Mouse (Mus musculus) small intestine, adult 2 months (tissue): ENCODE results near the gene Etnk2. TPM values are rescaled to one million over a fixed set of nuclear protein-coding genes. Genes with fewer than 3 reads are reported as not detected.
A peak's percentile ranks its signal among the peaks of the same experiment; 100 is the strongest.

Source experiments
- H3K27ac ChIP-seq: fragments of 200-500 bp; 2 replicates; pipeline ENCODE4 v1.5.1; 2012; ENCODE audit warnings: low read depth, low read length, control low read depth, inconsistent platforms; ENCODE audit not compliant: insufficient read depth
- H3K27me3 ChIP-seq: fragments of 200-500 bp; 2 replicates; pipeline ENCODE4 v1.6.1; 2012; ENCODE audit warnings: mild to moderate bottlenecking, moderate library complexity, low read length, inconsistent platforms; ENCODE audit not compliant: control insufficient read depth, insufficient read depth
- H3K36me3 ChIP-seq: fragments of 200-500 bp; 2 replicates; pipeline ENCODE4 v1.6.1; 2012; ENCODE audit warnings: mild to moderate bottlenecking, low read length, control low read depth, inconsistent platforms; ENCODE audit not compliant: control insufficient read depth, insufficient read depth
- H3K4me1 ChIP-seq: fragments of 200-500 bp; 2 replicates; pipeline ENCODE4 v1.6.1; 2012; ENCODE audit warnings: low read length, inconsistent platforms, mixed read lengths; ENCODE audit not compliant: control insufficient read depth, insufficient read depth, insufficient read length
- H3K4me3 ChIP-seq: fragments of 200-500 bp; 2 replicates; pipeline ENCODE4 v1.5.1; 2012; ENCODE audit warnings: low read depth, mild to moderate bottlenecking, control low read depth, inconsistent platforms, low read length, moderate library complexity
- CTCF ChIP-seq: fragments of 200-500 bp; IDR thresholded peaks from 2 replicates; pipeline ENCODE4 v1.5.1; 2012; ENCODE audit warnings: low read depth, mild to moderate bottlenecking, control low read depth, inconsistent platforms, low read length, moderate library complexity, mixed read lengths; ENCODE audit not compliant: insufficient replicate concordance, insufficient read length; ENCODE audit errors: extremely low read depth
- POLR2A ChIP-seq: fragments of 200-500 bp; IDR thresholded peaks from 2 replicates; pipeline ENCODE4 v1.6.1; 2012; ENCODE audit warnings: low read depth, mild to moderate bottlenecking, control low read depth, inconsistent platforms, low read length, moderate library complexity
- WGBS: fragments of 180-500 bp; shearing (Covaris S2); methylation state at CpG from one replicate; pipeline ENCODE4 v1.1.7; 2018; 5-methylcytosine and 5-hydroxymethylcytosine counted together
- polyA plus RNA-seq: library from polyadenylated mRNA; depleted of rRNA; stranded (reverse); fragments of >200 nt; gene quantifications from 2 replicates; pipeline ENCODE4 v1.2.3, GENCODE M21; 2012

Etnk2 gene
- polyA plus RNA-seq, 1 experiment, result 1.0 TPM

DNA sequence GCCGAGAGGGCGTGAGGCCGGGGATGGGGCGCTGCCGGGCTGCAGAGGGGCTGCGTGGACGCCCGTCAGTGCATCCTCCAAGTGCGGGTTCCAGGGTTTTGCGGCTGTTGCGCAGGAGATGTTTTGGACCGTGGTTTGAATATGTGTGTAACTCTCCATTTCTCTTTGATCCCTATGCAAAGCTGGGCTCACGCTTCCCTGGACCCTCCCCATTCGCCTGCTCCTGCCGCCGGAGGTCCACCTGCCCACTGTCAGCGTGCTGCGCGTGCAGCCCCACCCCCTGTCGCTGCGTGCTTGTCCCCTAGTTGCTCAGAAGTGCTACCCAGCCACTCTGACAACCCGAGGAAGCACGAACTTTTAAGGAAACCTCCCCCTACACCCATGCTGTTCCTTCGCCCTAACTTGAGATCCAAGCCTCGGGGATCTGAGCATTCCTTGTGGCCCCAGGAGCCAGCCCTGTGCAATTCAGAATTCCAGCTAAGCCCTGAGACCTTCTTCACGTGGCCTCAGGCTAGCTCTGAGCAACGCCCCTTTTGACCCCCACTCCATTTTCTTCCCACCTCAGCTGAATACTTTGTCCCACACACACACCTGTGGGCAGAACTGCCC, 754 bp downstream of the Etnk2 start:
- Histone ChIP-seq H3K27me3 (peaks cover 12% of the 10 kb centered on the region), H3K27ac (no peak overlapping the region), H3K36me3 (no peaks in the 10 kb centered on the region), H3K4me3 (peak overlapping the region; percentile 74), H3K4me1 (peaks cover 12% of the 10 kb centered on the region)
- 7% methylated on average over 27 of the region's 27 CpGs for WGBS
- TF ChIP-seq CTCF, result no peak
- no peak for TF ChIP-seq POLR2A

DNA sequence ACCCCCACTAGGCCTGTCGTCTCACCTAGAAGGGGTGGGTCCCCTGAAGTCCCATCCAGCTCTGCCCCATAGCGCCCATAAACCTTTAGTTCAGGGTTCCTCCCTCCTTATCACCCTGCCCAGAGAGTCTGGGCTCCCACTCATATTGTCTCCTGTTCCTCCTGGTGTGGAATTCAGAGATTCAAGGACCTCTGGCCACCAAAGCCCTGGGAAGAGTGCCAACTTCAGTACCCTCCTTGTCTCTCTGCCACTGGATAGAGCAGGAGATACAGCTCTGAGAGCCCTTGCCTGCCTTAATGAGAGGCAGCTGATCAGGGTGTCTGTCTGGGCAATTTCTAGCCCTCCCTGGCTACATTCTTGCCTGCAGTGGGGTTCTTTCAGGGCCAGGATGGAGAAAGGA, 1.5 kb downstream of the Etnk2 start:
- H3K27ac ChIP-seq, result no peak overlapping the region
- 72% methylated on average over 2 of the region's 2 CpGs for WGBS
- H3K36me3 ChIP-seq, result no peaks in the 10 kb centered on the region
- TF ChIP-seq CTCF (no peak), POLR2A (no peak)
- no peak overlapping the region for H3K4me3 ChIP-seq
- H3K4me1 ChIP-seq, result peaks cover 13% of the 10 kb centered on the region
- H3K27me3 ChIP-seq, result peaks cover 12% of the 10 kb centered on the region

DNA sequence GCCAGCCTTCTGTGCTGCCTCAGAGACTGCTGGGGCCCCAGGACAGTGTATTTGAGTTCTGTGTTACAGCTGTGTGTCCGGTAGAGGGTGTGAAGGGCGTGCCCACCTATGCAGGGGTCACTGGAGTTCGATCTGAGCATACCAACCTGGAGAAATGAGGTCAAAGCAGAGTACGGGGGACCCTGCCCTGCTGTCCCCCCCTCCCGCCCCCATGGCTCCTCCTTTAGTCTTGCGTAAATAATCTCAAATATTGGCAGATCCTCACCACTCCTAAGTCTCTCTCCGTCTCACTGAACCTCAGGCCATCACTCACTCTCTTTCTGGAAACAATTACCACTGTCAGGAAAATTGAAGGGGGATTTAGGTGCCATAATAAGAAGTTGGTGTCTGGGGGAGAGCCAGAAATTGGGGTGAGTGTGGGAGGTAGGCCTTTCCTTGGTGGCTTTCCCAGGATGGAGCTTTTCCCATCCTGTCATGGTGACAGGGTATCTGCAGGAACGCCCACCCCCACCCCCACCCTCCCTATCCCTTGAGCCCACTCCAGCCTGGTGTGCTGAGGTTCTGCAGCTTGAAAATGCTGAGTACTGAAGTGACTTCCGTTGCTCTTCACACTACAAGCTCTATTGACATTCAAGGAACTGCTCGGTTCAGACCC, 3.7 kb downstream of the Etnk2 start:
- no peak overlapping the region for H3K4me3 ChIP-seq
- WGBS, result 60% methylated on average over 10 of the region's 10 CpGs
- H3K4me1 ChIP-seq, result peaks cover 14% of the 10 kb centered on the region
- H3K36me3 ChIP-seq, result no peaks in the 10 kb centered on the region
- H3K27ac ChIP-seq, result no peak overlapping the region
- TF ChIP-seq CTCF, result no peak
- H3K27me3 ChIP-seq, result peaks cover 12% of the 10 kb centered on the region

DNA sequence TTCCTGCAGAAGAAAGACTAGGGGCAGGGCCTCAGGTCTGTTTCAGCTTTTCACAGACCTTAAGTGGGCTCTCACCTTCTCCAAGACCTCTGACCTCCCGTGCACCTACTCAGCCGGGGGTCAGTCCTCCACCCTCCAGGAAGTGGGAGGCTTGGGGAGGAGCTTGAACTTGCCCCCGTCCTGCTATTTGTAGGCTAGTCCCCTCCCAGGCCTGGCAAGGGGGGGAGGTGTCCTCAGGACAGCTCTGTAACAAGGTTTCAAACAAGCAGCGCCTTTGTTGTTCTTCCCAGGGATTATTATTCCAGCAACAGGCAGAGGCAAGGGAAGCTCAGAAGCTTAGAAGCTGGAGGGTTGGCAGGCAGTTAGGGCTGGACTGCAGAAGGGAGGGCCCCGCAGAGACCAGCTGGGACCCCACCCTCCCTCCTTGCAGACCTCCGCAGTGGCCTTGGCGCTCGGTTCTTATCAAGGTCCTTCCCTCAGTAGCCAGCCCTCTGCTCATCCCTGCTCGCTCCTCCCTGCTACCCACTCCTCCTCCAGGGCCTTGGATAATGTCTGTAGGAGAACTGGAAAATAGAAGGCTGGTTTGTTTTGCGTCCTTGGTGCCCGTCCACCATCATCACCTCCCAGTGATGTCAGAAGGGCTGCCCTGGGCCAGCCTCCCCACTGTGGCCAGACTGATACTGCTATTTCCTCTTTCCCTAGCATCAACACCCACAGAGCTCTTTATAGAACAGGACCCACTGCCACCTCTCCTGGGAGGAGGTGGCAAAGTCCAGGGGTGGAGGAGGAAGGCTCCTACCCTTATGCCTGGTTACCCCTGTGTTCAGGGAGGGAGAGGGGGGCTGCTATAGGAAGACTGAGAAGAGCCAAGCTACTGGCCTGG, 4.5 kb downstream of the Etnk2 start:
- Histone ChIP-seq H3K27me3 (peaks cover 12% of the 10 kb centered on the region), H3K4me3 (no peak overlapping the region), H3K4me1 (peaks cover 14% of the 10 kb centered on the region), H3K27ac (no peak overlapping the region), H3K36me3 (no peaks in the 10 kb centered on the region)
- TF ChIP-seq POLR2A (no peak), CTCF (no peak)
- WGBS, result 45% methylated on average over 11 of the region's 11 CpGs

DNA sequence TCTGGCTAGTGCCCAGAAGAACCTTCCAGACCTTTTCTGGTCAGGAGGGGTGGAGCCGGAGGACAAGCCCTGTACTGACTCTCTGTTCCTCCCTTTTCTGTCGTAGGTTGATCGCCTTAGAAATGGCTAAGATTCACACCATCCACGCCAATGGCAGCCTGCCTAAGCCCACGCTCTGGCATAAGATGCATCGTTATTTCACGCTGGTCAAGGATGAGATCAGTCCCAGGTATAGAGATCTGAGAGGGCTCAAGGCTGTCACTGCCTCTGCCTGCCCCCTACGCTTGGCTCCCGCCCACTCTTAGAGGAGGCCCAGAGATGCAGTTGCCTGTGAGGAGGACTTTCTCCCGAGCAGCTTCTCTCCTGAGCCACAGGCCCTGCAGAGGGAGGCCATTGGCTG, 5.3 kb downstream of the Etnk2 start:
- 87% methylated on average over 10 of the region's 10 CpGs for WGBS
- Histone ChIP-seq H3K4me3 (no peak overlapping the region), H3K27ac (no peak overlapping the region), H3K36me3 (no peaks in the 10 kb centered on the region), H3K4me1 (peaks cover 10% of the 10 kb centered on the region), H3K27me3 (peaks cover 10% of the 10 kb centered on the region)
- TF ChIP-seq CTCF, result no peak
- no peak for TF ChIP-seq POLR2A

DNA sequence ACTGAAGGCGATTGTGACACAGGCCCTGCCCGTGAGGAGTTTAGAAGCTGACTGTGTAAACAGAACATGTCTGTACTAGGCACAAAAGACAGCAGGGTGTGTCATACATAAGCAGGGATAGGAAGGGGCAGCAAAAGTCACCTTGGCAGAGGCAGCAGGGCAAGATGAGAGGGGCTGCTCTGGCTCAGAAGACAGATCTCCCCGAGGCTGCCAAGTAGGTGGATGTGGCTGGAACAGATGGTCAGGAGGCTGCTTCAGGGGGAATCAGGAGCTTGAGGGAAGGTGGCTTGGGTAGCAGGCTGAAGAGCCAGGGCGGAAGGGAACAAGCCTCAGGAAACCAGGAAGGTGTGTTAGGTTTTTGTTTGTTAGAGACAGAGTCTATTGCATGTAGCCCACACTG, 7.0 kb downstream of the Etnk2 start:
- Histone ChIP-seq H3K4me1 (peaks cover 5% of the 10 kb centered on the region; the same call in 1 of the 2 replicates), H3K36me3 (no peaks in the 10 kb centered on the region), H3K27ac (no peak overlapping the region), H3K27me3 (no peaks in the 10 kb centered on the region), H3K4me3 (no peak overlapping the region)
- TF ChIP-seq POLR2A, result no peak
- TF ChIP-seq CTCF, result no peak
- WGBS, result 51% methylated on average over 4 of the region's 4 CpGs

DNA sequence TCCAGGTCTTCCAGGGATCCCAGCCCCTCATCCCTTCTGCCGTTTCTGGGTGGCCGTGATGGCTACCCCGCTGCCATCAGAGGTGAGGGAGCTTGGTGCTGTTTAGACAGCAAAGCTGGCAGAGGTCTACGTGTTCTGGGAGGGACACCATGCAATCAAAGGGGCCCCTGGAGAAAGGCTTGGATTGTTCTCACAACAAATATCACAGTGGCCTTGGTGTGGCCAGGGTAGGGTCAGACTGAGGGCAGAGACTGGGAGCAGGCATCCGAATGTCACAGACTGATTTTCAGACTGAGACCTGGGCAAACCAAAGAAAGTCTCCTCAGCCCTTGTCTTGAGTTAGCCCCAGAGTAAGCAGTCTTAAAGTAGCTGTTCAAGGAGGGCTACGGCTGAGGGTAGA, 8.1 kb downstream of the Etnk2 start:
- H3K27ac ChIP-seq, result no peak overlapping the region
- TF ChIP-seq CTCF, result no peak
- 84% methylated on average over 6 of the region's 6 CpGs for WGBS
- H3K4me1 ChIP-seq, result peaks cover 14% of the 10 kb centered on the region
- H3K27me3 ChIP-seq, result no peaks in the 10 kb centered on the region
- H3K4me3 ChIP-seq, result no peak overlapping the region
- H3K36me3 ChIP-seq, result no peaks in the 10 kb centered on the region
